Mouse (Mus musculus) heart, postnatal 4 days (tissue): ENCODE results near the gene Defa31. TPM values are rescaled to one million over a fixed set of nuclear protein-coding genes. Genes with fewer than 3 reads are reported as not detected.
"Not testable (repeated sequence)": the region's sequence is repeated elsewhere in the genome, so short reads cannot be mapped to it uniquely, and the experiment has no call there.

Experiments
- DNase-seq: peaks from one replicate; pipeline ENCODE4 v3.0.0; 2021
- total RNA-seq, 2 experiments: library from RNA; stranded (reverse); gene quantifications; 2 replicates each; pipeline ENCODE4 v1.2.3; 2021

The Defa31 gene
- not detected for total RNA-seq

DNA sequence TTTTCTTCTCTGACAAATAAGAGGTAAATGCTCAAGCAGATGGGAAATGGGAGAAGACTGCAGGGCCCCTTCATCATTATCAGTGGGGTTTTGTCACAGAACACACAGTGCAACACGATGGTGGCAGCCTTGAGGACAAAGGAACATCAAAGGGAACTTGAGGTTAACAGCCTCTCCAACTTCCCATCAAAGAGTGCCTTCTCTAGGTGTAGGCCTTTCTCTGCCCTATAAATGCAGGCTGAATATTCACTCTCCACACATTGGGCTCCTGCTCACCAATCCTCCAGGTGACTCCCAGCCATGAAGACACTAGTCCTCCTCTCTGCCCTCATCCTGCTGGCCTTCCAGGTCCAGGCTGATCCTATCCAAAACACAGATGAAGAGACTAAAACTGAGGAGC lies at the start of gene Defa31:
Defa31 (plus strand) TSS at position 301 of the 400 bp plus-strand sequence.
- DNase-seq: not testable (repeated sequence)

- not testable (repeated sequence) for DNase-seq
Observed at GRCm38 (mm10) chr8:21161977-21162376, 29.4 kb upstream of the Defa31 start, which contains the start of gene Defa22. Gene Defa22, plus strand, starts transcription at chr8:21162277.

- not testable (repeated sequence) for DNase-seq
Observed at GRCm38 (mm10) chr8:21201261-21201660, 9.8 kb downstream of the Defa31 start, which contains the start of gene Gm15293. Gene Gm15293, plus strand, starts transcription at chr8:21201561.

Other genes starting within 250 kb of the Defa31 start
- gene AY761185, start 246.9 kb upstream of the Defa31 start, total RNA-seq: not detected
- not detected for gene Defa21, start 166.1 kb upstream of the Defa31 start, total RNA-seq
- gene Defa23, start 136.6 kb upstream of the Defa31 start, total RNA-seq: not detected
- gene Defa35, start 126.6 kb upstream of the Defa31 start, total RNA-seq: not detected
- gene Defa25, start 107.2 kb upstream of the Defa31 start, total RNA-seq: not detected
- not detected for gene Gm14851, start 95.6 kb upstream of the Defa31 start, total RNA-seq
- gene Defa30, start 57.0 kb upstream of the Defa31 start, total RNA-seq: not detected
- not detected for gene Defa22, start 29.3 kb upstream of the Defa31 start, total RNA-seq
- gene Gm15293, start 9.9 kb downstream of the Defa31 start, total RNA-seq: not detected
- not detected for gene Gm15292, start 58.1 kb downstream of the Defa31 start, total RNA-seq
- not detected for gene Defa27, start 123.9 kb downstream of the Defa31 start, total RNA-seq
- gene Defa29, start 135.4 kb downstream of the Defa31 start, total RNA-seq: not detected
- gene Defa2, start 186.9 kb downstream of the Defa31 start, total RNA-seq: not detected
- gene Defa33, start 200.2 kb downstream of the Defa31 start, total RNA-seq: not detected
- gene Defa36, start 235.8 kb downstream of the Defa31 start, total RNA-seq: not detected